Mouse (Mus musculus) adrenal gland, postnatal 25 days (tissue): ENCODE results near the gene Ppbp. TPM values are rescaled to one million over a fixed set of nuclear protein-coding genes. Genes with fewer than 3 reads are reported as not detected.
"Not testable (repeated sequence)": the region's sequence is repeated elsewhere in the genome, so short reads cannot be mapped to it uniquely, and the experiment has no call there.

Source experiments
- DNase-seq: peaks from one replicate; pipeline ENCODE4 v3.0.0; 2021; ENCODE audit warnings: mixed read lengths
- microRNA-seq, 2 experiments: library from miRNA; unstranded; fragments of <30 nt; microRNA quantifications; one replicate each; pipeline ENCODE4 v1.2.0; 2021
- total RNA-seq: library from RNA; stranded (reverse); gene quantifications from 2 replicates; pipeline ENCODE4 v1.2.3, GENCODE M21; 2021

Ppbp gene
- total RNA-seq, 1 experiment from 2014 or later: 1.2 TPM

- no peak for DNase-seq
These were observed 19.8 kb downstream of the Ppbp start for GRCm38 (mm10) chr5:90788114-90788513.

GRCm38 (mm10) chr5:90789306-90790073 is 21.2 kb downstream of the Ppbp start:
- no peak for DNase-seq

- DNase-seq: no peak
These were observed 21.8 kb downstream of the Ppbp start for GRCm38 (mm10) chr5:90790074-90790502.

- DNase-seq: no peak
These were observed 25.9 kb downstream of the Ppbp start, which contains the start of gene Cxcl15 for GRCm38 (mm10) chr5:90794195-90794625. Gene Cxcl15 (plus strand): TSS chr5:90794534.

- not testable (repeated sequence) for DNase-seq
These were observed 27.1 kb downstream of the Ppbp start for GRCm38 (mm10) chr5:90795392-90795791.

- no peak for DNase-seq
These were observed 36.3 kb downstream of the Ppbp start for GRCm38 (mm10) chr5:90804574-90804973.

- no peak for DNase-seq
These were observed 37.7 kb downstream of the Ppbp start for GRCm38 (mm10) chr5:90806050-90806449.

GRCm38 (mm10) chr5:90807176-90807950 is 39.0 kb downstream of the Ppbp start:
- no peak for DNase-seq

Small RNA genes within 50 kb of the gene (microRNA-seq; reads per million reads assigned to microRNA genes)
- gene Gm24322: 0 reads per million in 2 experiments

Other genes starting within 250 kb of the Ppbp start
- 2.4 TPM in 1 of 2 replicates, not detected in the other for gene Afm, start 249.6 kb upstream of the Ppbp start, total RNA-seq
- gene 5830473C10Rik, start 207.4 kb upstream of the Ppbp start, total RNA-seq: not detected in 2 replicates
- 1.7 and 2.8 TPM in 2 replicates for gene Rassf6, start 127.9 kb upstream of the Ppbp start, total RNA-seq
- not detected in 2 replicates for gene Cxcl5, start 9.2 kb upstream of the Ppbp start, total RNA-seq
- 7.6 and 8.4 TPM in 2 replicates for gene Pf4, start 3.9 kb downstream of the Ppbp start, total RNA-seq
- gene Cxcl3, start 17.6 kb downstream of the Ppbp start, total RNA-seq: not detected in 2 replicates
- not detected in 2 replicates for gene Cxcl15, start 26.0 kb downstream of the Ppbp start, total RNA-seq
- gene Cxcl1, start 122.7 kb downstream of the Ppbp start, total RNA-seq: 0.73 and 1.00 TPM in 2 replicates
- 1.1 TPM in 1 of 2 replicates, not detected in the other for gene Cxcl2, start 135.4 kb downstream of the Ppbp start, total RNA-seq
- gene Mthfd2l, start 162.6 kb downstream of the Ppbp start, total RNA-seq: 12.4 and 18.7 TPM in 2 replicates